Mouse (Mus musculus) CH12.LX (cell line): ENCODE results near the gene Cenpa. TPM values are rescaled to one million over a fixed set of nuclear protein-coding genes. Genes with fewer than 3 reads are reported as not detected.
A peak's percentile ranks its signal among the peaks of the same experiment; 100 is the strongest.

Experiments
- DNase-seq: peaks from one replicate; pipeline ENCODE4 v3.0.0-alpha.2; 2013; ENCODE audit errors: extremely low read depth
- H3K27ac ChIP-seq: 2 replicates; pipeline ENCODE4 v1.5.1; 2012; ENCODE audit warnings: low read depth, mild to moderate bottlenecking, control low read depth, moderate library complexity; ENCODE audit not compliant: insufficient read depth
- H3K27me3 ChIP-seq: replicated peaks from 2 replicates; pipeline ENCODE3; 2012; ENCODE audit warnings: inconsistent platforms
- H3K36me3 ChIP-seq, 2 experiments: replicated peaks in 1 of 2; 2 replicates each; pipeline versions ENCODE3 to v1.6.1; 2012; ENCODE audit warnings: inconsistent platforms in 1 of 2, low read length in 1 of 2, mild to moderate bottlenecking in 1 of 2, mixed read lengths in 1 of 2, moderate library complexity in 1 of 2; ENCODE audit not compliant: control insufficient read depth in 1 of 2, insufficient read depth in 1 of 2
- H3K4me1 ChIP-seq, 2 experiments: 2 replicates each; pipeline ENCODE4 v1.6.1; 2012; ENCODE audit warnings: inconsistent platforms in 1 of 2, moderate library complexity in 1 of 2; ENCODE audit not compliant: insufficient read depth in 2 of 2, control insufficient read depth in 1 of 2
- H3K4me2 ChIP-seq: 2 replicates; pipeline ENCODE4 v1.6.1; 2012; ENCODE audit warnings: low read depth, mild to moderate bottlenecking, control low read depth; ENCODE audit not compliant: poor library complexity, insufficient read depth, severe bottlenecking
- H3K4me3 ChIP-seq, 3 experiments: fragments of 150-350 bp in 1 of 3; sonication (generic) in 1 of 3; replicated peaks in 1 of 3; 2 replicates each; pipeline versions ENCODE3 to v1.5.1; 2011 to 2012; ENCODE audit warnings: low read depth in 2 of 3, low read length in 2 of 3, mild to moderate bottlenecking in 2 of 3, moderate library complexity in 2 of 3, control low read depth in 1 of 3, improper control_type of control experiment in 1 of 3, inconsistent platforms in 1 of 3, mixed read lengths in 1 of 3; ENCODE audit not compliant: poor library complexity in 1 of 3
- H3K79me2 ChIP-seq: replicated peaks from 2 replicates; pipeline ENCODE4 v1.6.1; 2012; ENCODE audit warnings: mild to moderate bottlenecking, moderate library complexity; ENCODE audit not compliant: control insufficient read depth, poor library complexity, insufficient read depth, severe bottlenecking; ENCODE audit errors: extremely low read depth
- H3K9ac ChIP-seq: 2 replicates; pipeline ENCODE4 v1.6.1; 2012; ENCODE audit warnings: low read depth, mild to moderate bottlenecking, control low read depth, moderate library complexity; ENCODE audit not compliant: insufficient read depth
- H3K9me3 ChIP-seq: replicated peaks from 2 replicates; pipeline ENCODE3; 2012; ENCODE audit warnings: low read length, inconsistent platforms, mixed read lengths
- CHD1 ChIP-seq: IDR thresholded peaks from 2 replicates; pipeline ENCODE4 v1.6.1; 2012; ENCODE audit warnings: low read depth, low read length, improper control_type of control experiment, inconsistent platforms
- CTCF ChIP-seq, 2 experiments: IDR thresholded peaks in 1 of 2; conservative IDR thresholded peaks in 1 of 2; 2 replicates each; pipeline ENCODE4 v1.5.1; 2011 to 2012; ENCODE audit warnings: low read depth in 2 of 2, low read length in 2 of 2, improper control_type of control experiment in 1 of 2, inconsistent platforms in 1 of 2, mild to moderate bottlenecking in 1 of 2, moderate library complexity in 1 of 2
- E2F4 ChIP-seq: IDR thresholded peaks from 2 replicates; pipeline ENCODE4 v1.6.1; 2011; ENCODE audit warnings: low read depth, low read length, improper control_type of control experiment; ENCODE audit not compliant: insufficient replicate concordance
- GABPA ChIP-seq: IDR thresholded peaks from 2 replicates; pipeline ENCODE4 v1.6.1; 2012; ENCODE audit warnings: low read depth, low read length, improper control_type of control experiment, inconsistent platforms; ENCODE audit not compliant: insufficient replicate concordance
- JUN ChIP-seq: IDR thresholded peaks from 2 replicates; pipeline ENCODE4 v1.6.1; 2011; ENCODE audit warnings: low read depth, mild to moderate bottlenecking, low read length, improper control_type of control experiment, moderate library complexity; ENCODE audit not compliant: insufficient read depth
- KAT2A ChIP-seq: IDR thresholded peaks from 2 replicates; pipeline ENCODE4 v1.6.1; 2012; ENCODE audit warnings: low read length, improper control_type of control experiment, inconsistent platforms; ENCODE audit not compliant: insufficient replicate concordance
- MAFK ChIP-seq: IDR thresholded peaks from 2 replicates; pipeline ENCODE4 v1.6.1; 2011; ENCODE audit warnings: low read length, improper control_type of control experiment; ENCODE audit not compliant: insufficient replicate concordance
- MAX ChIP-seq: IDR thresholded peaks from 2 replicates; pipeline ENCODE4 v1.6.1; 2011; ENCODE audit warnings: low read length, improper control_type of control experiment
- MAZ ChIP-seq: IDR thresholded peaks from 2 replicates; pipeline ENCODE4 v1.6.1; 2012; ENCODE audit warnings: low read depth, mild to moderate bottlenecking, inconsistent platforms, low read length, improper control_type of control experiment, moderate library complexity
- MEF2A ChIP-seq: IDR thresholded peaks from 2 replicates; pipeline ENCODE4 v1.6.1; 2014; ENCODE audit warnings: low read depth, mild to moderate bottlenecking, inconsistent platforms, low read length, improper control_type of control experiment, borderline replicate concordance
- PAX5 ChIP-seq: IDR thresholded peaks from 2 replicates; pipeline ENCODE4 v1.6.1; 2012; ENCODE audit warnings: low read length, inconsistent platforms, mixed read lengths
- POLR2AphosphoS2 ChIP-seq: IDR thresholded peaks from 2 replicates; pipeline ENCODE4 v1.6.1; 2011; ENCODE audit warnings: low read depth, low read length, improper control_type of control experiment
- SIN3A ChIP-seq: IDR thresholded peaks from 2 replicates; pipeline ENCODE4 v1.6.1; 2012; ENCODE audit warnings: low read length, improper control_type of control experiment, inconsistent platforms
- TCF12 ChIP-seq: IDR thresholded peaks from 2 replicates; pipeline ENCODE4 v1.6.1; 2014; ENCODE audit warnings: low read depth, mild to moderate bottlenecking, inconsistent platforms, low read length, improper control_type of control experiment
- USF1 ChIP-seq: IDR thresholded peaks from 2 replicates; pipeline ENCODE4 v1.6.1; 2014; ENCODE audit warnings: low read depth, mild to moderate bottlenecking, inconsistent platforms, low read length, improper control_type of control experiment
- USF2 ChIP-seq: conservative IDR thresholded peaks from 2 replicates; pipeline ENCODE4 v1.6.1; 2011; ENCODE audit warnings: low read depth, low read length, improper control_type of control experiment
- ZMIZ1 ChIP-seq: IDR thresholded peaks from 2 replicates; pipeline ENCODE4 v1.6.1; 2012; ENCODE audit warnings: low read depth, mild to moderate bottlenecking, inconsistent platforms, low read length, improper control_type of control experiment
- dilution Hi-C: fragments of 300-500 bp; cut with MboI; formaldehyde crosslinking; loops from 2 replicates; pipeline ENCODE4 v1.14.3; 2020; ENCODE audit warnings: low sequenced_read_pairs; ENCODE audit not compliant: extremely low pct_unique_long_range_greater_than_20kb, extremely low pct_ligation_motif_present
- in situ Hi-C: fragments of 300-500 bp; cut with MboI; formaldehyde crosslinking; loops from 3 replicates; pipeline ENCODE4 v1.14.3; 2019; ENCODE audit warnings: low sequenced_read_pairs, low pct_ligation_motif_present, low pct_unique_long_range_greater_than_20kb, mixed read lengths
- polyA plus RNA-seq: library from polyadenylated mRNA; unstranded; fragments of >175 nt; gene quantifications from 2 replicates; pipeline ENCODE4 v1.2.1, GENCODE M21; 2012; ENCODE audit warnings: low read depth; ENCODE audit not compliant: insufficient read length
- total RNA-seq, 2 experiments: library from RNA; depleted of rRNA; stranded (reverse); fragments of 300-350 nt in 1 of 2; fragments of >200 nt in 1 of 2; gene quantifications; 2 replicates each; pipeline ENCODE4 v1.2.3; 2012 to 2014

Gene Cenpa
- total and polyA plus RNA-seq, 3 experiments, result 89.4 to 163 (median 125) TPM

- peak overlapping the region in 1 of 3 experiments; percentile 89 for H3K4me3 ChIP-seq
- no peak for DNase-seq
- no peak overlapping the region; the same call in 1 of the 2 replicates for H3K4me2 ChIP-seq
- H3K79me2 ChIP-seq, result peaks cover 32% of the 10 kb centered on the region
- in situ Hi-C loops (no loop called here), dilution Hi-C loops (no loop called here)
- H3K27me3 ChIP-seq, result no peaks in the 10 kb centered on the region
- no peak for TF ChIP-seq KAT2A
- TF ChIP-seq MAFK, result no peak
- no peak for TF ChIP-seq CTCF (conservative IDR thresholded peaks at IDR 0.05 in 1 of 2, IDR thresholded peaks at IDR 0.05 in 1 of 2; ENCODE audit: low read depth in 2 of 2, low read length in 2 of 2)
- no peak for TF ChIP-seq SIN3A
- TF ChIP-seq MEF2A, result no peak
- TF ChIP-seq MAX, result no peak
- no peak for TF ChIP-seq POLR2AphosphoS2
- TF ChIP-seq CHD1, result no peak
- TF ChIP-seq E2F4, result no peak
- no peak for TF ChIP-seq JUN
- no peak for TF ChIP-seq MAZ
- no peak for TF ChIP-seq PAX5
- TF ChIP-seq USF1, result no peak
- no peak for TF ChIP-seq USF2
- TF ChIP-seq TCF12, result no peak
- TF ChIP-seq, all 38 proteins: peak for 0
- no peaks in the 10 kb centered on the region for H3K9me3 ChIP-seq
- peaks cover 38 to 54% of the 10 kb centered on the region in 2 experiments for H3K36me3 ChIP-seq
- H3K9ac ChIP-seq, result no peak overlapping the region
- H3K27ac ChIP-seq, result no peak overlapping the region
- peaks cover 7 to 27% of the 10 kb centered on the region in 2 experiments for H3K4me1 ChIP-seq
Measured at GRCm38 (mm10) chr5:30668637-30669495, 2.3 kb downstream of the Cenpa start.

DNA sequence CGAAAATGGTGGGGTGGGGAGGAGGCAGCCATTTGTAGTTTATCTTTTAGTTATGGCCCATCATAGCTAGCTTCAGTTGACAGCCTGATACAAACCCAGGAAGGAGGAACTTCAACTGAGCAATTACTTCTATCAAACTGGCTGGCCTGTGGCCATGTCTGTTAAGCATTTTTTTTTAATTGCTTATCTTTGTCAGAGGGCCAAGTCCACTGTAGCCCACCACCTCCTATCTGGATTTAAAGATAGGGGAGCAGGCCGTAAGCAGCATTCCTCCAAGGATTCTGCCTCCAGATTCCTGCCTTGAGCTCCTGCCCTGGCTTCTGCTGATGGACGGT, 2.9 kb downstream of the Cenpa start:
- Histone ChIP-seq H3K27ac (no peak overlapping the region), H3K9ac (no peak overlapping the region), H3K4me1 (peaks cover 7 to 27% of the 10 kb centered on the region in 2 experiments), H3K79me2 (peaks cover 32% of the 10 kb centered on the region), H3K4me3 (no peak overlapping the region), H3K4me2 (no peak overlapping the region), H3K27me3 (no peaks in the 10 kb centered on the region), H3K36me3 (peaks cover 41 to 60% of the 10 kb centered on the region in 2 experiments), H3K9me3 (no peaks in the 10 kb centered on the region)
- TF ChIP-seq GABPA, result no peak
- TF ChIP-seq CTCF (conservative IDR thresholded peaks at IDR 0.05 in 1 of 2, IDR thresholded peaks at IDR 0.05 in 1 of 2; ENCODE audit: low read depth in 2 of 2, low read length in 2 of 2), result no peak
- TF ChIP-seq ZMIZ1, result no peak
- in situ Hi-C loops, result no loop called here
- dilution Hi-C loops, result no loop called here
- no peak for DNase-seq
